Mouse (Mus musculus): ENCODE measurements around the gene Pdzrn4. TPM values are rescaled to one million over a fixed set of nuclear protein-coding genes. Genes with fewer than 3 reads are reported as not detected.

The Pdzrn4 gene
- polyA plus RNA-seq, 1 experiment from 2014 or later: not detected

- no peak for TF ChIP-seq CTCF (IDR thresholded peaks at IDR 0.05; ENCODE audit: low read depth)
- DNase-seq (no peak), ATAC-seq (no peak)
- Histone ChIP-seq H3K4me3 (ENCODE audit: low read depth, low read length) (no peak overlapping the region), H3K27ac (ENCODE audit: low read depth) (no peak overlapping the region), H3K36me3 (replicated peaks; ENCODE audit: insufficient read depth, low read length) (no peaks in the 10 kb centered on the region), H3K27me3 (ENCODE audit: insufficient read depth, low read length) (no peaks in the 10 kb centered on the region), H3K4me1 (ENCODE audit: insufficient read depth) (no peaks in the 10 kb centered on the region), H3K4me2 (ENCODE audit: low read depth, low read length) (no peak overlapping the region), H3K9ac (replicated peaks) (no peak overlapping the region), H3K9me3 (ENCODE audit: low read length) (no peaks in the 10 kb centered on the region)
- 69% methylated on average over 17 of the region's 17 CpGs for WGBS (ENCODE audit: insufficient replicate concordance)
Measured at GRCm38 (mm10) chr15:92757085-92757903, 360.6 kb downstream of the Pdzrn4 start.

- Histone ChIP-seq H3K9me3 (ENCODE audit: low read length) (no peaks in the 10 kb centered on the region), H3K36me3 (replicated peaks; ENCODE audit: insufficient read depth, low read length) (no peaks in the 10 kb centered on the region), H3K27ac (ENCODE audit: low read depth) (no peak overlapping the region), H3K4me1 (ENCODE audit: insufficient read depth) (no peaks in the 10 kb centered on the region), H3K4me3 (ENCODE audit: low read depth, low read length) (no peak overlapping the region), H3K4me2 (ENCODE audit: low read depth, low read length) (no peak overlapping the region), H3K27me3 (ENCODE audit: insufficient read depth, low read length) (no peaks in the 10 kb centered on the region), H3K9ac (replicated peaks) (no peak overlapping the region)
- TF ChIP-seq CTCF (IDR thresholded peaks at IDR 0.05; ENCODE audit: low read depth) (no peak), EP300 (IDR thresholded peaks at IDR 0.05; ENCODE audit: low read depth) (no peak)
- DNase-seq: no peak
- WGBS (ENCODE audit: insufficient replicate concordance): 80% methylated on average over 8 of the region's 8 CpGs
- no peak for ATAC-seq
Measured at GRCm38 (mm10) chr15:92759001-92759400, 362.3 kb downstream of the Pdzrn4 start.

- no peaks in the 10 kb centered on the region for H3K4me1 ChIP-seq (ENCODE audit: insufficient read depth)
Measured at GRCm38 (mm10) chr15:92763303-92763702, 366.6 kb downstream of the Pdzrn4 start.

GRCm38 (mm10) chr15:92769535-92769934 lies 372.9 kb downstream of the Pdzrn4 start:
- TF ChIP-seq EP300 (IDR thresholded peaks at IDR 0.05; ENCODE audit: low read depth) (no peak), CTCF (IDR thresholded peaks at IDR 0.05; ENCODE audit: low read depth) (no peak)
- ATAC-seq: no peak
- Histone ChIP-seq H3K9ac (replicated peaks) (no peak overlapping the region), H3K36me3 (replicated peaks; ENCODE audit: insufficient read depth, low read length) (no peaks in the 10 kb centered on the region), H3K4me2 (ENCODE audit: low read depth, low read length) (no peak overlapping the region), H3K4me1 (ENCODE audit: insufficient read depth) (no peaks in the 10 kb centered on the region), H3K9me3 (ENCODE audit: low read length) (no peaks in the 10 kb centered on the region; the same call in 1 of the 2 replicates), H3K27ac (ENCODE audit: low read depth) (no peak overlapping the region), H3K4me3 (ENCODE audit: low read depth, low read length) (no peak overlapping the region), H3K27me3 (ENCODE audit: insufficient read depth, low read length) (no peaks in the 10 kb centered on the region)
- no peak for DNase-seq
- 83% methylated on average over 15 of the region's 15 CpGs for WGBS (ENCODE audit: insufficient replicate concordance)

More at GRCm38 (mm10) chr15:92763303-92763702, 366.6 kb downstream of the Pdzrn4 start:
- TF ChIP-seq EP300 (IDR thresholded peaks at IDR 0.05; ENCODE audit: low read depth) (no peak), CTCF (IDR thresholded peaks at IDR 0.05; ENCODE audit: low read depth) (no peak)
- DNase-seq (no peak), ATAC-seq (no peak)
- no peaks in the 10 kb centered on the region for H3K36me3 ChIP-seq (replicated peaks; ENCODE audit: insufficient read depth, low read length)
- H3K9ac ChIP-seq (replicated peaks): no peak overlapping the region
- H3K4me2 ChIP-seq (ENCODE audit: low read depth, low read length): no peak overlapping the region
- no peak overlapping the region for H3K27ac ChIP-seq (ENCODE audit: low read depth)
- 66% methylated on average over 5 of the region's 5 CpGs for WGBS (ENCODE audit: insufficient replicate concordance)
- no peaks in the 10 kb centered on the region for H3K27me3 ChIP-seq (ENCODE audit: insufficient read depth, low read length)
- no peak overlapping the region for H3K4me3 ChIP-seq (ENCODE audit: low read depth, low read length)
- H3K9me3 ChIP-seq (ENCODE audit: low read length): no peaks in the 10 kb centered on the region

GRCm38 (mm10) chr15:92788036-92788435 lies 391.4 kb downstream of the Pdzrn4 start:
- Histone ChIP-seq H3K4me2 (ENCODE audit: low read depth, low read length) (no peak overlapping the region), H3K36me3 (replicated peaks; ENCODE audit: insufficient read depth, low read length) (no peaks in the 10 kb centered on the region), H3K9me3 (ENCODE audit: low read length) (no peaks in the 10 kb centered on the region), H3K4me3 (ENCODE audit: low read depth, low read length) (no peak overlapping the region), H3K27ac (ENCODE audit: low read depth) (no peak overlapping the region), H3K4me1 (ENCODE audit: insufficient read depth) (no peaks in the 10 kb centered on the region), H3K27me3 (ENCODE audit: insufficient read depth, low read length) (no peaks in the 10 kb centered on the region), H3K9ac (replicated peaks) (no peak overlapping the region)
- ATAC-seq (no peak), DNase-seq (no peak)
- TF ChIP-seq EP300 (IDR thresholded peaks at IDR 0.05; ENCODE audit: low read depth): no peak
- TF ChIP-seq CTCF (IDR thresholded peaks at IDR 0.05; ENCODE audit: low read depth): no peak
- whole genome bisulfite sequencing (ENCODE audit: insufficient replicate concordance): 78% methylated on average over 14 of the region's 14 CpGs

- TF ChIP-seq CTCF (IDR thresholded peaks at IDR 0.05; ENCODE audit: low read depth) (no peak), EP300 (IDR thresholded peaks at IDR 0.05; ENCODE audit: low read depth) (no peak)
- Histone ChIP-seq H3K4me1 (ENCODE audit: insufficient read depth) (no peaks in the 10 kb centered on the region), H3K27ac (ENCODE audit: low read depth) (no peak overlapping the region), H3K9ac (replicated peaks) (no peak overlapping the region), H3K36me3 (replicated peaks; ENCODE audit: insufficient read depth, low read length) (no peaks in the 10 kb centered on the region), H3K9me3 (ENCODE audit: low read length) (no peaks in the 10 kb centered on the region), H3K4me2 (ENCODE audit: low read depth, low read length) (no peak overlapping the region), H3K27me3 (ENCODE audit: insufficient read depth, low read length) (no peaks in the 10 kb centered on the region), H3K4me3 (ENCODE audit: low read depth, low read length) (no peak overlapping the region)
- DNase-seq (no peak), ATAC-seq (no peak)
- WGBS (ENCODE audit: insufficient replicate concordance): 64% methylated on average over 3 of the region's 3 CpGs
Measured at GRCm38 (mm10) chr15:92794275-92794674, 397.6 kb downstream of the Pdzrn4 start.
